Mouse (Mus musculus) kidney, embryonic 14.5 days (tissue): ENCODE results near the gene Pigk. TPM values are rescaled to one million over a fixed set of nuclear protein-coding genes. Genes with fewer than 3 reads are reported as not detected.

Source experiments
- ATAC-seq: fragments of 200-750 bp; cut with Nextera tagmentation; 2 replicates; pipeline ENCODE4 v1.8.0; 2017; ENCODE audit warnings: moderate number of reproducible peaks, mild to moderate bottlenecking, moderate TSS enrichment, moderate library complexity; ENCODE audit not compliant: low FRiP score, low TSS enrichment
- H3K27ac ChIP-seq: fragments of 300-500 bp; sonication (generic); 2 replicates; pipeline ENCODE4 v1.5.1; 2014; ENCODE audit warnings: low read depth, mild to moderate bottlenecking, low read length, moderate library complexity, mixed read lengths
- H3K27me3 ChIP-seq: fragments of 300-500 bp; sonication (generic); 2 replicates; pipeline ENCODE4 v1.6.1; 2014; ENCODE audit warnings: mild to moderate bottlenecking, low read length; ENCODE audit not compliant: control insufficient read depth, insufficient read depth
- H3K36me3 ChIP-seq: fragments of 300-500 bp; sonication (generic); 2 replicates; pipeline ENCODE4 v1.6.1; 2014; ENCODE audit warnings: low read length, mixed read lengths; ENCODE audit not compliant: control insufficient read depth, insufficient read depth
- H3K4me1 ChIP-seq: fragments of 300-500 bp; sonication (generic); 2 replicates; pipeline ENCODE4 v1.6.1; 2014; ENCODE audit warnings: low read length, mixed read lengths; ENCODE audit not compliant: control insufficient read depth, insufficient read depth
- H3K4me2 ChIP-seq: fragments of 300-500 bp; sonication (generic); replicated peaks from 2 replicates; pipeline ENCODE4 v1.6.1; 2014; ENCODE audit warnings: low read depth, mild to moderate bottlenecking, low read length
- H3K4me3 ChIP-seq: fragments of 300-500 bp; sonication (generic); 2 replicates; pipeline ENCODE4 v1.5.1; 2014; ENCODE audit warnings: mild to moderate bottlenecking, low read length
- H3K9ac ChIP-seq: fragments of 300-500 bp; sonication (generic); 2 replicates; pipeline ENCODE4 v1.6.1; 2014; ENCODE audit warnings: low read depth, mild to moderate bottlenecking, low read length, moderate library complexity
- H3K9me3 ChIP-seq: fragments of 300-500 bp; sonication (generic); 2 replicates; pipeline ENCODE4 v1.6.1; 2016; ENCODE audit warnings: low read length; ENCODE audit not compliant: control insufficient read depth
- WGBS: fragments of 180-500 bp; shearing (Covaris S2); extraction: QIAGEN DNeasy Blood & Tissue Kit; methylation state at CpG from one replicate; pipeline ENCODE4 v1.1.7; 2014; 5-methylcytosine and 5-hydroxymethylcytosine counted together
- polyA plus RNA-seq: library from polyadenylated mRNA; unstranded; fragments of >200 nt; fragmentation: Nextera tagmentation; extraction: Ambion mirVana; gene quantifications from 2 replicates; pipeline ENCODE4 v1.2.1, GENCODE M21; 2014

Gene Pigk
- polyA plus RNA-seq, 1 experiment from 2014 or later = 48.9 TPM

GRCm38 (mm10) chr3:152880121-152880835 lies 166.4 kb downstream of the Pigk start:
- 26% methylated on average over 15 of the region's 15 CpGs for WGBS
- H3K36me3 ChIP-seq = no peaks in the 10 kb centered on the region
- H3K4me1 ChIP-seq = peaks cover 8% of the 10 kb centered on the region
- no peaks in the 10 kb centered on the region for H3K9me3 ChIP-seq
- H3K27me3 ChIP-seq = no peaks in the 10 kb centered on the region
- 0 out of 2 replicates have a peak overlapping the region, but pooled peaks have one; percentile 5 for H3K4me2 ChIP-seq
- no peak overlapping the region for H3K4me3 ChIP-seq
- H3K27ac ChIP-seq = peak overlapping the region; percentile 27; the same call in 1 of the 2 replicates
- no peak overlapping the region for H3K9ac ChIP-seq
- peak; percentile 86 for ATAC-seq

DNA sequence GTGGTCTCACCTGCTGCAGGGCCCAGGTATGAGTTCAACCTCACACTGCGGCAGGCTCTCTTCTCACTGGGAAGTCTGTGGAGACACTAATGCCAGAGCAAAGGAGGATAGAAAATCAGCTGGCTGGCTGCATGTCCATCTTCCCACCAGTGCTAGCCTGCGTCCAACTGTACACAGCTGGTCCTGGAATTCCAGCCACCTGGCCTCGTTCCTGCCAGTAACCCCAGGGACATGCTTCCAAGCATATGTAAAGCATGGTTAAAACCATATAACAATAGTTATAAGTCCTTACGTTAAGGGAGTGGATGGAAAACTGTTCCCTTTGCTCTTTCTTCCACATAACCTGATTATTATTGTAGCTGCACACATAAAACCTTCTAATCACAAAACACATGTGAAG lies 167.8 kb downstream of the Pigk start:
- Histone ChIP-seq H3K27me3 (no peaks in the 10 kb centered on the region), H3K9ac (no peak overlapping the region), H3K36me3 (no peaks in the 10 kb centered on the region), H3K4me1 (peaks cover 8% of the 10 kb centered on the region), H3K4me3 (no peak overlapping the region), H3K4me2 (no peak overlapping the region), H3K27ac (no peak overlapping the region), H3K9me3 (no peaks in the 10 kb centered on the region)
- no peak for ATAC-seq
- 69% methylated on average over 4 of the region's 4 CpGs for WGBS

DNA sequence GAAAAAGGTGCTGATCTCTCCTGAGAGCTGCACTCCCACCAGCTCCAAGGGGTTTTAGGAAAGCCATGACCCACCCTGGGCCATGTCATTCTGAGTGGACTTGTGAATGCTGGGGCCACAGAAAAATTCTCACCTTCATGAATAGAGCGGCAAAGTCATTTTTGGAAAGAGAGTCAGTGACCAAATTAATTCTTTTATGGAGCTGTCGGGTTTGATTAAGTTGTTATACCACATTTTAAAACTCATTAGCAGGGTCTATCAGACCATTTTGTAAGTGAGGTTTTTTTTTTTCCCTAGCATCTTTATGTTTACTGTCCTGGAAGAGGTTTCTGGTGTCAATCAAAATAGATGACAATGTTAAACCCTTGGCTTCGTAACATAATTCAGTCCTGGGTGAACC lies 169.7 kb downstream of the Pigk start:
- H3K36me3 ChIP-seq = no peaks in the 10 kb centered on the region
- no peaks in the 10 kb centered on the region for H3K27me3 ChIP-seq
- 75% methylated on average over 3 of the region's 3 CpGs for WGBS
- ATAC-seq = no peak
- H3K9me3 ChIP-seq = no peaks in the 10 kb centered on the region
- peaks cover 8% of the 10 kb centered on the region for H3K4me1 ChIP-seq
- H3K4me2 ChIP-seq = no peak overlapping the region
- H3K4me3 ChIP-seq = no peak overlapping the region
- H3K9ac ChIP-seq = no peak overlapping the region
- no peak overlapping the region for H3K27ac ChIP-seq

DNA sequence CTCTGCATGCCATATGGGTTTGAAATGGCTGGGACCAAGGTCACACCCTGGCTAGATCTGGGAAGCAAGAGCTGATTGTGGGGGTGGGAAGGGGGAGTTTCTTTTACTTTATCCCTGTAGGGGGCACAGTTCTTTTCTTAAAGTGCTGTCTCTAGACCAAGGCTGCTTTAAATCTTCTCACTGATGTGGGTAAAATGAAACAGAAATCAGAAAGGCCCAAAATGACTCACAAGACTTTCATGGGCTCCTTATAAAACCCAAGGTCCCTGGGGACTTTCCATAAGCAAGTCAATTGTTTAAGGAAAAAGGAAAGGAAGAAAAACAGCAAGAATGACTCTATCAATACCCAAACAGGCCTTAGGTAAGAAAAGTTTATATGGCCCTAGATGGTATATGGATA lies 172.8 kb downstream of the Pigk start:
- Histone ChIP-seq H3K36me3 (no peaks in the 10 kb centered on the region), H3K27ac (no peak overlapping the region), H3K27me3 (no peaks in the 10 kb centered on the region), H3K4me2 (no peak overlapping the region), H3K9ac (no peak overlapping the region), H3K4me3 (no peak overlapping the region), H3K4me1 (peaks cover 4% of the 10 kb centered on the region; the same call in 1 of the 2 replicates), H3K9me3 (no peaks in the 10 kb centered on the region)
- no peak for ATAC-seq

GRCm38 (mm10) chr3:152888116-152888515 lies 174.2 kb downstream of the Pigk start:
- no peak overlapping the region for H3K4me2 ChIP-seq
- no peak for ATAC-seq
- no peak overlapping the region for H3K27ac ChIP-seq
- no peaks in the 10 kb centered on the region for H3K9me3 ChIP-seq
- 80% methylated on average over 7 of the region's 7 CpGs for WGBS
- H3K4me1 ChIP-seq = no peaks in the 10 kb centered on the region
- no peak overlapping the region for H3K9ac ChIP-seq
- no peaks in the 10 kb centered on the region for H3K36me3 ChIP-seq
- H3K4me3 ChIP-seq = no peak overlapping the region
- no peaks in the 10 kb centered on the region for H3K27me3 ChIP-seq

- no peaks in the 10 kb centered on the region for H3K27me3 ChIP-seq
- 68% methylated on average over 4 of the region's 4 CpGs for WGBS
- H3K36me3 ChIP-seq = no peaks in the 10 kb centered on the region
- H3K4me3 ChIP-seq = no peak overlapping the region
- H3K27ac ChIP-seq = no peak overlapping the region
- no peak overlapping the region for H3K4me2 ChIP-seq
- H3K4me1 ChIP-seq = no peaks in the 10 kb centered on the region
- no peak overlapping the region for H3K9ac ChIP-seq
- H3K9me3 ChIP-seq = no peaks in the 10 kb centered on the region
- no peak for ATAC-seq
Observed at GRCm38 (mm10) chr3:152894935-152895334, 181.0 kb downstream of the Pigk start.

GRCm38 (mm10) chr3:152896111-152896510 lies 182.2 kb downstream of the Pigk start:
- no peak for ATAC-seq
- WGBS = 78% methylated on average over 3 of the region's 3 CpGs
- Histone ChIP-seq H3K9me3 (no peaks in the 10 kb centered on the region), H3K4me3 (no peak overlapping the region), H3K9ac (no peak overlapping the region), H3K4me1 (no peaks in the 10 kb centered on the region), H3K4me2 (no peak overlapping the region), H3K27me3 (no peaks in the 10 kb centered on the region), H3K27ac (no peak overlapping the region), H3K36me3 (no peaks in the 10 kb centered on the region)

GRCm38 (mm10) chr3:152897196-152897595 lies 183.3 kb downstream of the Pigk start:
- H3K4me3 ChIP-seq = no peak overlapping the region
- ATAC-seq = no peak
- 86% methylated on average over 5 of the region's 5 CpGs for WGBS
- no peaks in the 10 kb centered on the region for H3K4me1 ChIP-seq
- H3K27ac ChIP-seq = no peak overlapping the region
- H3K9me3 ChIP-seq = no peaks in the 10 kb centered on the region
- H3K36me3 ChIP-seq = no peaks in the 10 kb centered on the region
- no peaks in the 10 kb centered on the region for H3K27me3 ChIP-seq
- H3K4me2 ChIP-seq = no peak overlapping the region
- no peak overlapping the region for H3K9ac ChIP-seq

DNA sequence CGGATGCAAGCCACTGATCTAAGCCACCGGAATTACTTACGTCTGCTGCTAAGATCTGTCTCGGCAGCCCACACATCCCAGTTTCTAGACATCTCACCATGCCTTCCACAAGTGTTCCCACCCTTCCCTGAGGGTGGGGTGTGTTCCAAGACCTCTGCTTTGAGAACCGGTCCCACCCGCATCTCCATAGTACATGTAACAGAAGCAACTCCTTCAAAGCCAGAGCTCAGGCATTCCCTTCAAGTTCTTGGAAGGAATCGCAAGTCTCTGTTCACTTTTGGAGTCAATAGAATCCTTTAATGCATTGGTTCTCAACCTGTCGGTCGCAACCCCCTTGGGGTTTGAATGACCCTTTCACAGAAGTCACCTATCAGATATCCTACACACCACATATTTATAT lies 185.0 kb downstream of the Pigk start:
- H3K4me3 ChIP-seq = no peak overlapping the region
- H3K27ac ChIP-seq = no peak overlapping the region
- no peaks in the 10 kb centered on the region for H3K9me3 ChIP-seq
- no peaks in the 10 kb centered on the region for H3K4me1 ChIP-seq
- no peaks in the 10 kb centered on the region for H3K27me3 ChIP-seq
- no peaks in the 10 kb centered on the region for H3K36me3 ChIP-seq
- no peak overlapping the region for H3K4me2 ChIP-seq
- no peak for ATAC-seq
- H3K9ac ChIP-seq = no peak overlapping the region
- 92% methylated on average over 9 of the region's 9 CpGs for WGBS
